Mouse (Mus musculus): ENCODE data around the gene Tor4a. TPM values are rescaled to one million over a fixed set of nuclear protein-coding genes. Genes with fewer than 3 reads are reported as not detected.

Gene Tor4a
- total RNA-seq, 2 experiments from 2014 or later: 11.8 to 12.6 TPM

- no peak for ATAC-seq (replicated peaks; ENCODE audit: low FRiP score, low TSS enrichment, poor library complexity, severe bottlenecking)
Observed at GRCm38 (mm10) chr2:25226864-25227263, 30.2 kb upstream of the Tor4a start.

- no peak for ATAC-seq (replicated peaks; ENCODE audit: low FRiP score, low TSS enrichment, poor library complexity, severe bottlenecking)
Observed at GRCm38 (mm10) chr2:25225811-25226379, 29.2 kb upstream of the Tor4a start.

GRCm38 (mm10) chr2:25224766-25225752 is 28.4 kb upstream of the Tor4a start:
- ATAC-seq (replicated peaks; ENCODE audit: low FRiP score, low TSS enrichment, poor library complexity, severe bottlenecking): peak; percentile 75

- no peak for ATAC-seq (replicated peaks; ENCODE audit: low FRiP score, low TSS enrichment, poor library complexity, severe bottlenecking)
Observed at GRCm38 (mm10) chr2:25224492-25224765, 27.7 kb upstream of the Tor4a start, which contains the start of gene Tubb4b. Tubb4b (minus strand) TSS chr2:25224702.

GRCm38 (mm10) chr2:25223681-25224491 is 27.2 kb upstream of the Tor4a start:
- peak; percentile 60 for ATAC-seq (replicated peaks; ENCODE audit: low FRiP score, low TSS enrichment, poor library complexity, severe bottlenecking)

GRCm38 (mm10) chr2:25221331-25221772 is 24.7 kb upstream of the Tor4a start:
- no peak for ATAC-seq (replicated peaks; ENCODE audit: low FRiP score, low TSS enrichment, poor library complexity, severe bottlenecking)

GRCm38 (mm10) chr2:25218445-25218844 is 21.8 kb upstream of the Tor4a start, which contains the start of gene Fam166a:
Fam166a (plus strand) TSS chr2:25218745.
- ATAC-seq (replicated peaks; ENCODE audit: low FRiP score, low TSS enrichment, poor library complexity, severe bottlenecking): no peak

- no peak for ATAC-seq (replicated peaks; ENCODE audit: low FRiP score, low TSS enrichment, poor library complexity, severe bottlenecking)
Observed at GRCm38 (mm10) chr2:25217666-25218065, 21.0 kb upstream of the Tor4a start.

GRCm38 (mm10) chr2:25214444-25214843 is 17.8 kb upstream of the Tor4a start, which contains the start of gene Stpg3:
Stpg3 (minus strand) TSS chr2:25214637.
- no peak for ATAC-seq (replicated peaks; ENCODE audit: low FRiP score, low TSS enrichment, poor library complexity, severe bottlenecking)

- no peak for ATAC-seq (replicated peaks; ENCODE audit: low FRiP score, low TSS enrichment, poor library complexity, severe bottlenecking)
Observed at GRCm38 (mm10) chr2:25213266-25213865, 16.7 kb upstream of the Tor4a start.

GRCm38 (mm10) chr2:25211121-25211670 is 14.5 kb upstream of the Tor4a start, which contains the start of gene Nelfb:
Nelfb (minus strand) TSS chr2:25211489.
- peak; percentile 96 for ATAC-seq (replicated peaks; ENCODE audit: low FRiP score, low TSS enrichment, poor library complexity, severe bottlenecking)

- ATAC-seq (replicated peaks; ENCODE audit: low FRiP score, low TSS enrichment, poor library complexity, severe bottlenecking): no peak
Observed at GRCm38 (mm10) chr2:25210686-25211085, 14.0 kb upstream of the Tor4a start.

GRCm38 (mm10) chr2:25207593-25207992 is 10.9 kb upstream of the Tor4a start:
- no peak for ATAC-seq (replicated peaks; ENCODE audit: low FRiP score, low TSS enrichment, poor library complexity, severe bottlenecking)

GRCm38 (mm10) chr2:25203631-25204214 is 7.0 kb upstream of the Tor4a start:
- peak; percentile 86 for ATAC-seq (replicated peaks; ENCODE audit: low FRiP score, low TSS enrichment, poor library complexity, severe bottlenecking)

GRCm38 (mm10) chr2:25200631-25201030 is 3.9 kb upstream of the Tor4a start:
- no peak for ATAC-seq (replicated peaks; ENCODE audit: low FRiP score, low TSS enrichment, poor library complexity, severe bottlenecking)

- no peak for ATAC-seq (replicated peaks; ENCODE audit: low FRiP score, low TSS enrichment, poor library complexity, severe bottlenecking)
Observed at GRCm38 (mm10) chr2:25197946-25198345, 1.3 kb upstream of the Tor4a start.

- ATAC-seq (replicated peaks; ENCODE audit: low FRiP score, low TSS enrichment, poor library complexity, severe bottlenecking): no peak
Observed at GRCm38 (mm10) chr2:25197191-25197590, 505 bp upstream of the Tor4a start.

- ATAC-seq (replicated peaks; ENCODE audit: low FRiP score, low TSS enrichment, poor library complexity, severe bottlenecking): peak; percentile 51
Observed at GRCm38 (mm10) chr2:25195211-25196156, 1.2 kb downstream of the Tor4a start.

All from megakaryocyte-erythroid progenitor cell, adult 5-6 weeks (primary cell).